Mouse (Mus musculus): ENCODE data around the gene Gm10639.
"Not testable (repeated sequence)": the region's sequence is repeated elsewhere in the genome, so short reads cannot be mapped to it uniquely, and the experiment has no call there.

DNA sequence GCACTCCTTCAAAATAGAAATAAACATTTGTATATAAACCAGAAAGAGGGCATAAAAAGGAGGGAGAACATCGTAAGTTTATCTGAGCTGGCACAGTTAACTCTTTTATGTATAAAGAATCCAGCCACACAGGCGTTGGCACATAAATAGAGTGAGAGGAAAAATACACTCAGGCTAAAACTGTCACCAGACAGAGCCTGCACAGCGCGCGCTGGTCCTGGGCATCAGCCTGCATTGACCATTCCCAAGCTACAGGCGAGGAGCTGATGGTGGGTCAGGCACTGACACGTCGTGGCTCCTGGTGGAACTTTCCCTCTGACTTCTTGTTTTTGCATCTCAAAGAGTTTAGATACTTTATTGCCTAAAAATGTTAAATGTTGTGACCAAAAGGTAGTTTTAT, 2.7 kb downstream of the Gm10639 start:
- not testable (repeated sequence) for TF ChIP-seq POLR2A (IDR thresholded peaks at IDR 0.05; ENCODE audit: low read depth, low read length); CTCF (IDR thresholded peaks at IDR 0.05; ENCODE audit: extremely low read depth, insufficient read length, insufficient replicate concordance, low read depth, low read length)
